Mouse (Mus musculus) testis, adult 2 months (tissue): ENCODE data around the gene Aim2. TPM values are rescaled to one million over a fixed set of nuclear protein-coding genes. Genes with fewer than 3 reads are reported as not detected.
"Not testable (repeated sequence)": the region's sequence is repeated elsewhere in the genome, so short reads cannot be mapped to it uniquely, and the experiment has no call there.

Experiments
- H3K27ac ChIP-seq: fragments of 200-500 bp; 2 replicates; pipeline ENCODE4 v1.5.1; 2012; ENCODE audit warnings: low read depth, low read length; ENCODE audit not compliant: control insufficient read depth, insufficient read depth
- H3K27me3 ChIP-seq: fragments of 200-500 bp; 2 replicates; pipeline ENCODE4 v1.6.1; 2012; ENCODE audit warnings: mild to moderate bottlenecking, low read length, moderate library complexity; ENCODE audit not compliant: control insufficient read depth, insufficient read depth
- H3K36me3 ChIP-seq: fragments of 200-500 bp; 2 replicates; pipeline ENCODE4 v1.6.1; 2012; ENCODE audit warnings: mild to moderate bottlenecking, low read length; ENCODE audit not compliant: control insufficient read depth, insufficient read depth
- H3K4me1 ChIP-seq: fragments of 200-500 bp; 2 replicates; pipeline ENCODE4 v1.6.1; 2012; ENCODE audit warnings: low read length; ENCODE audit not compliant: control insufficient read depth, insufficient read depth
- H3K4me3 ChIP-seq: fragments of 200-500 bp; 2 replicates; pipeline ENCODE4 v1.5.1; 2012; ENCODE audit warnings: low read depth, mild to moderate bottlenecking, low read length, moderate library complexity, mixed read lengths; ENCODE audit not compliant: control insufficient read depth
- polyA plus RNA-seq: library from polyadenylated mRNA; depleted of rRNA; stranded (reverse); fragments of >200 nt; gene quantifications from 2 replicates; pipeline ENCODE4 v1.2.3, GENCODE M21; 2012; rRNA removed

Aim2 gene
- polyA plus RNA-seq, 1 experiment: 0.27 TPM

DNA sequence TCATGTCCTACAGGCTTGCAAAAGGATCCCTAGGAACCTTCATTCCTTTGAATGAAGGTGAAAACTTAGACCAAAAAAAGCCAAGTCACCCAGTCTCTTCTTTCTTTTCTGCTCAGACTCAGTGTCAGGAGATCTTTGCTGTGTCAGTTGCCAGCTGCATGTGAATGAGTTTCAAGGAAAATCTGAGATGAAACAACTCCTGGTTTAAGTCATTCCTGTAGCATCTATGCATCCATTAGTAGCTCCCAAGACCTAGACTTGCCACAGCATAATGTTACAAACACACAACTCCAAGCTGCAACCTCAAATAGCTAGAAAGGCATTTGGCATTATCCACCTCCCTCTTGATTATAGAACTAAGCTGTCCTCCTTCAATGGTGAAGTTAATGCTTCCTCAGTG, 140.8 kb downstream of the Aim2 start:
- H3K4me3 ChIP-seq, H3K27ac ChIP-seq, H3K27me3 ChIP-seq, H3K4me1 ChIP-seq, H3K36me3 ChIP-seq: not testable (repeated sequence)

DNA sequence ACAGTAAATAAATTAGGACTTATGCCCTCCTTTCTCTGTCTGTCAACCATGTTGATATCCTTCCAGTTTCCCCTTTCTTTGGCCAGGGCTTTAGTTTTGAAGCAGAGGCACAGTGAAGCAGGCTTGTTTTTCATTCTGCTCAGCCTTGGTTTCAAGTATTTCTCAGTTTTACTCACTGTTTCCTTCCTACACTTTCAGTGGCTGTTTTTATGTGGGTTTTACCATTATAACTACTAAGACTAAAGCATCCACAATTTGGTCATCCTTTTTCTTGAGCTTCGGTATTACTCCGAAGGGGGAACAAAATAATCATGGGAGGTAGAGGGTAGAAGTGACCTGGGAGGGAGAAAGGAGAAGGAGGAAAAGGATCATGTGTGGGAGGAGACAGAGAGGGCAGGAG, 159.9 kb downstream of the Aim2 start:
- H3K27ac ChIP-seq, H3K4me1 ChIP-seq, H3K4me3 ChIP-seq, H3K36me3 ChIP-seq, H3K27me3 ChIP-seq: not testable (repeated sequence)

Other genes with a start within 250 kb of the Aim2 start
- not detected in 2 replicates for gene Olfr1408, start 213.5 kb upstream of the Aim2 start, polyA plus RNA-seq
- gene Olfr1406, start 160.2 kb upstream of the Aim2 start, polyA plus RNA-seq: not detected in 2 replicates
- gene Olfr218, start 153.1 kb upstream of the Aim2 start, polyA plus RNA-seq: not detected in 2 replicates
- not detected in 2 replicates for gene Olfr1404, start 138.5 kb upstream of the Aim2 start, polyA plus RNA-seq
- not detected in 2 replicates for gene Fcer1a, start 123.7 kb upstream of the Aim2 start, polyA plus RNA-seq
- not detected in 2 replicates for gene Olfr418, start 84.9 kb upstream of the Aim2 start, polyA plus RNA-seq
- not detected in 2 replicates for gene Mptx2, start 73.1 kb upstream of the Aim2 start, polyA plus RNA-seq
- 0.23 and 0.26 TPM in 2 replicates for gene Ackr1, start 17.1 kb upstream of the Aim2 start, polyA plus RNA-seq
- gene Cadm3, start 16.8 kb downstream of the Aim2 start, polyA plus RNA-seq: 0.11 and 0.22 TPM in 2 replicates
- 0.06 and 0.18 TPM in 2 replicates for gene Ifi206, start 140.2 kb downstream of the Aim2 start, polyA plus RNA-seq
- gene Ifi214, start 185.1 kb downstream of the Aim2 start, polyA plus RNA-seq: 0.14 and 0.20 TPM in 2 replicates
- 0.05 TPM in 2 replicates for gene Ifi213, start 248.4 kb downstream of the Aim2 start, polyA plus RNA-seq